Mouse (Mus musculus) myocyte (in vitro differentiated cells): ENCODE results near the gene Ngf. TPM values are rescaled to one million over a fixed set of nuclear protein-coding genes. Genes with fewer than 3 reads are reported as not detected.

ENCODE experiments used
- H3K27me3 ChIP-seq: one replicate; pipeline ENCODE4 v1.6.1; 2011; ENCODE audit not compliant: control insufficient read depth, insufficient read depth, insufficient read length
- H3K36me3 ChIP-seq: one replicate; pipeline ENCODE4 v1.6.1; 2011; ENCODE audit not compliant: control insufficient read depth, insufficient read depth
- H3K4me2 ChIP-seq: one replicate; pipeline ENCODE4 v1.6.1; 2011; ENCODE audit warnings: low read depth, control low read depth
- H3K4me3 ChIP-seq: one replicate; pipeline ENCODE4 v1.5.1; 2011; ENCODE audit warnings: mild to moderate bottlenecking, control low read depth, moderate library complexity
- H3K79me2 ChIP-seq: one replicate; pipeline ENCODE4 v1.6.1; 2011; ENCODE audit not compliant: control insufficient read depth, insufficient read depth
- H3ac ChIP-seq: one replicate; pipeline ENCODE4 v1.6.1; 2011; ENCODE audit not compliant: control insufficient read depth, insufficient read length
- CEBPB ChIP-seq: IDR thresholded peaks from 2 replicates; pipeline ENCODE4 v1.6.1; 2011; ENCODE audit warnings: mild to moderate bottlenecking, moderate library complexity; ENCODE audit not compliant: poor library complexity, insufficient read depth, severe bottlenecking
- E2F4 ChIP-seq: IDR thresholded peaks from one replicate; pipeline ENCODE4 v1.6.1; 2011; ENCODE audit warnings: mild to moderate bottlenecking, control low read depth, moderate library complexity; ENCODE audit not compliant: insufficient read depth
- MAX ChIP-seq: IDR thresholded peaks from one replicate; pipeline ENCODE4 v1.6.1; 2011; ENCODE audit warnings: low read depth, mild to moderate bottlenecking, control low read depth
- MYOD1 ChIP-seq, 3 experiments: IDR thresholded peaks; one replicate each; pipeline ENCODE4 v1.6.1; 2011; ENCODE audit warnings: control low read depth in 2 of 3, low read depth in 2 of 3, mild to moderate bottlenecking in 2 of 3, moderate library complexity in 1 of 3; ENCODE audit not compliant: insufficient read length in 2 of 3, control insufficient read depth in 1 of 3
- MYOG ChIP-seq, 3 experiments: IDR thresholded peaks; one replicate each; pipeline ENCODE4 v1.6.1; 2011; ENCODE audit warnings: control low read depth in 2 of 3, low read depth in 2 of 3, mild to moderate bottlenecking in 2 of 3; ENCODE audit not compliant: insufficient read length in 2 of 3, control insufficient read depth in 1 of 3, insufficient read depth in 1 of 3
- POLR2A ChIP-seq: IDR thresholded peaks from one replicate; pipeline ENCODE4 v1.6.1; 2011; ENCODE audit warnings: low read depth, mild to moderate bottlenecking, control low read depth, moderate library complexity; ENCODE audit not compliant: insufficient read length
- POLR2AphosphoS2 ChIP-seq: IDR thresholded peaks from one replicate; pipeline ENCODE4 v1.6.1; 2011; ENCODE audit warnings: low read depth, control low read depth; ENCODE audit not compliant: insufficient read length
- REST ChIP-seq: IDR thresholded peaks from one replicate; pipeline ENCODE4 v1.6.1; 2011; ENCODE audit warnings: mild to moderate bottlenecking, control low read depth, moderate library complexity; ENCODE audit not compliant: insufficient read depth, insufficient read length
- SRF ChIP-seq: IDR thresholded peaks from one replicate; pipeline ENCODE4 v1.6.1; 2011; ENCODE audit warnings: low read depth; ENCODE audit not compliant: control insufficient read depth, insufficient read length
- TCF12 ChIP-seq: IDR thresholded peaks from one replicate; pipeline ENCODE4 v1.6.1; 2011; ENCODE audit warnings: mild to moderate bottlenecking, control low read depth; ENCODE audit not compliant: poor library complexity, insufficient read depth, severe bottlenecking
- TCF3 ChIP-seq: IDR thresholded peaks from one replicate; pipeline ENCODE4 v1.6.1; 2011; ENCODE audit warnings: low read depth, control low read depth; ENCODE audit not compliant: insufficient read length
- USF1 ChIP-seq: IDR thresholded peaks from one replicate; pipeline ENCODE4 v1.6.1; 2011; ENCODE audit warnings: low read depth, mild to moderate bottlenecking, control low read depth, moderate library complexity
- polyA plus RNA-seq: library from polyadenylated mRNA; unstranded; fragments of >200 nt; fragmentation: generic; extraction: Trizol; gene quantifications from one replicate; pipeline ENCODE4 v1.2.1, GENCODE M21; 2012; ENCODE audit warnings: missing spikeins

Ngf gene
- polyA plus RNA-seq, 1 experiment = 3.3 TPM

GRCm38 (mm10) chr3:102505129-102505528, 35.4 kb downstream of the Ngf start:
- no peak overlapping the region for H3K4me2 ChIP-seq
- no peaks in the 10 kb centered on the region for H3K79me2 ChIP-seq
- H3K27me3 ChIP-seq = no peaks in the 10 kb centered on the region
- H3K36me3 ChIP-seq = no peaks in the 10 kb centered on the region
- H3ac ChIP-seq = no peak overlapping the region
- TF ChIP-seq TCF3 (no peak), REST (no peak), SRF (no peak), TCF12 (no peak), POLR2A (no peak), USF1 (no peak), E2F4 (no peak), MYOD1 (IDR thresholded peaks at IDR 0.05; ENCODE audit: control insufficient read depth in 1 of 3, insufficient read length in 2 of 3, low read depth in 2 of 3) (no peak), CEBPB (no peak), MYOG (IDR thresholded peaks at IDR 0.05; ENCODE audit: control insufficient read depth in 1 of 3, insufficient read depth in 1 of 3, insufficient read length in 2 of 3, low read depth in 2 of 3) (no peak), MAX (no peak), POLR2AphosphoS2 (no peak)
- no peak overlapping the region for H3K4me3 ChIP-seq

DNA sequence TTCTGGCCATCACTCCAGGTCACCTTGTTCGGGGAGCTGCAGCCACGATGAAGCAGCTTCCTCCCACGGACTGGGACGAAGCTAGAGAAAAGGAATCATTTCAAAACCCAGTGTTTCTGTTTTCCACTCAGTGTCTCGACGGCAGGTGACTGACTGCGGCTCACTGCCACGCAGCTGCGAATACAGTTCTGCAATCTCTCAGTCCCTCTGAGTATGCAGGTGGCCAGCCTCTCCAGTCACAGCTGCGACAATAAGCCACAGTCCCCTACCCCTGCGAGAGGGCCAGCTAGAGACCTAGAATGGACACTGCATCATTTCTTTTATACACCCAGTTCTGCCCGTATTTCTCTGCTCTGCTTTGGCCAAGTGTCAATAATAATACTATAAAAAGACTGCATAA, 36.3 kb downstream of the Ngf start:
- TF ChIP-seq TCF3 (no peak), MYOG (IDR thresholded peaks at IDR 0.05; ENCODE audit: control insufficient read depth in 1 of 3, insufficient read depth in 1 of 3, insufficient read length in 2 of 3, low read depth in 2 of 3) (peak in 1 of 3 experiments; percentile 8)
- Histone ChIP-seq H3K4me3 (no peak overlapping the region), H3K27me3 (no peaks in the 10 kb centered on the region)

DNA sequence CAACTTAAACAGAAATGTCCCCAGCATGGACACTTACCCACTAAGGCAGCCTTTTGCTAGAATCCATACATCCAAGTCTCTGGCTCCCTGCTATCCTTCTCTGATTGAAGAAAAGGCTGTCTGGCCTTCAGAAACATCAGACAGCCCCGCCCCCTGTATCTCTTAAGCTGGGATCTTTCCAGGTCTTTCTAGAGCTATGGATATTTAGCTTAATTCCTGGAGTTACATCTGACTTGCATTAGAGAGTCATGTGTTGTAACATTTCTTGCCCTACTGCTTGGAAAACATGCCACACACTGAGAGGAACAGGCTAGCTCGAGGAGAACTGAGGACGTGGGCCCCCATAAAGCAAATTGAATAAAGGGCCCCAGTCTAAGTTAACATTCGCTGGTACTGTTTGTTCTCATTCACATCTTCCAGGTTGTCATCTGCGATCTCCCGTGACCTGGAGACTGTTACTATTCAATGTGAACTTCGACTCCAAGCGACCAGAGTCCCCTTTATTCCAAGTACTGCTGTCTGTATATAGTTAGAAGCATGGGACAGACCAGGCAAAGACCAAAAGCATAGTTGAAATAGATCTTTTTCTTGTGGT, 38.0 kb downstream of the Ngf start:
- no peak for TF ChIP-seq E2F4
- no peak for TF ChIP-seq MYOD1 (IDR thresholded peaks at IDR 0.05; ENCODE audit: control insufficient read depth in 1 of 3, insufficient read length in 2 of 3, low read depth in 2 of 3)
- no peak for TF ChIP-seq MYOG (IDR thresholded peaks at IDR 0.05; ENCODE audit: control insufficient read depth in 1 of 3, insufficient read depth in 1 of 3, insufficient read length in 2 of 3, low read depth in 2 of 3)
- TF ChIP-seq MAX = no peak

More for the DNA sequence above, 36.3 kb downstream of the Ngf start:
- Histone ChIP-seq H3K36me3 (no peaks in the 10 kb centered on the region), H3ac (no peak overlapping the region), H3K79me2 (no peaks in the 10 kb centered on the region), H3K4me2 (peak overlapping the region; percentile 36)

GRCm38 (mm10) chr3:102508455-102508854, 38.7 kb downstream of the Ngf start:
- no peak overlapping the region for H3K4me3 ChIP-seq
- H3K36me3 ChIP-seq = no peaks in the 10 kb centered on the region
- H3K4me2 ChIP-seq = no peak overlapping the region
- no peak overlapping the region for H3ac ChIP-seq
- no peaks in the 10 kb centered on the region for H3K27me3 ChIP-seq
- no peaks in the 10 kb centered on the region for H3K79me2 ChIP-seq
- no peak for TF ChIP-seq REST
- TF ChIP-seq MYOG (IDR thresholded peaks at IDR 0.05; ENCODE audit: control insufficient read depth in 1 of 3, insufficient read depth in 1 of 3, insufficient read length in 2 of 3, low read depth in 2 of 3) = no peak

More for the DNA sequence above, 38.0 kb downstream of the Ngf start:
- H3K36me3 ChIP-seq = no peaks in the 10 kb centered on the region
- H3K4me3 ChIP-seq = no peak overlapping the region
- no peak overlapping the region for H3ac ChIP-seq
- no peaks in the 10 kb centered on the region for H3K27me3 ChIP-seq
- no peak overlapping the region for H3K4me2 ChIP-seq
- H3K79me2 ChIP-seq = no peaks in the 10 kb centered on the region

- no peaks in the 10 kb centered on the region for H3K36me3 ChIP-seq
- TF ChIP-seq MYOD1 (IDR thresholded peaks at IDR 0.05; ENCODE audit: control insufficient read depth in 1 of 3, insufficient read length in 2 of 3, low read depth in 2 of 3) (no peak), REST (no peak), SRF (no peak), POLR2AphosphoS2 (no peak), MYOG (IDR thresholded peaks at IDR 0.05; ENCODE audit: control insufficient read depth in 1 of 3, insufficient read depth in 1 of 3, insufficient read length in 2 of 3, low read depth in 2 of 3) (no peak), POLR2A (no peak), TCF3 (no peak), USF1 (no peak), MAX (no peak), E2F4 (no peak), CEBPB (no peak), TCF12 (no peak)
- no peaks in the 10 kb centered on the region for H3K27me3 ChIP-seq
- H3ac ChIP-seq = no peak overlapping the region
- H3K4me2 ChIP-seq = no peak overlapping the region
- no peak overlapping the region for H3K4me3 ChIP-seq
- H3K79me2 ChIP-seq = no peaks in the 10 kb centered on the region
These were observed 39.9 kb downstream of the Ngf start for GRCm38 (mm10) chr3:102509601-102510000.
